In the genomic region with DNA sequence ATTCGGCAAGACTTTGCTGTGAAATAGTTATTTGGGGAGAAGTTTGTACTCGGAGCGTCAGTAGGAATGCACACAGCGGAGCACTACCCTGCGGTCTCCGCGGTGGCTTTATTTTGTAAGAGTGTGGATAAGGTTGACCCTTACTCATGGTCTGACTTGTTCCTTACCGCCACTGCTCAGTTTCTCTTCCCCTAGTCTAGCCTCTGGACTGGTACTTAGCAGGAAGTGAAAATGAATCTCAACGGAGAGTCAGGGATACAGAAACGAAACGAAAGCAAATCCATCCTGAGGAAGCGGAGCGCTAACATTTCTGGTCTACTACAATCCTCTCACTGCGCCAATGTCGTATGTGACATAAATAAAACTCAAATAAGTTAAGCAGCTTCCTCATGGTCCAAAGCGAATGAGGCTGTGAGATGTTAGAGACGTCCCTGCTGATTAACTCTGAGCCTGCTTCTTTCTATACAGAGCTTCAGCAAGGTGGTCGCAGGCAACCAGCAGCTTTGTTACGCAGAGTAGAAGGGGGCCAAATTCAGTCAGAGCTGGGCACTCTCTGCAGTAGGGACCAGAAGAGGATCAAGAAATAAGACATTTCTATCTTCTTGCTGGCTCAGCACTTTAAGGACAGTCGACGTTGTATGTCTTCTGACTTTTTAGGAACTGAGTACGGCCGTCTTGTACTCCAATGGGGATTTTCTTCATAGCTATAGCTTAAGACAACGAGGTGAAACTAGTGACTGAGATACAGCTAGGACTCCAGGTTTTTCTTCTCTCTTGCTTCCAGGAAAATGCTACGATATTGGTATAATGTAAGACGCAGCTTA, we compare ENCODE assay signal across 9 mouse cellular contexts. TPM values are rescaled to one million over a fixed set of nuclear protein-coding genes. Genes with fewer than 3 reads are reported as not detected.
A peak's percentile ranks its signal among the peaks of the same experiment; 100 is the strongest.
DNase-seq lines count a peak whose midpoint lies in the region; ATAC-seq and TF ChIP-seq lines count a peak whose summit lies in the region.
"Had no signal": no experiment of that assay in that cellular context is flagged by ENCODE, and none has a peak within 500 bp of the region (broad histone marks: within the 10 kb centered on the region; RNA-seq: fewer than 3 reads in every experiment).

No protein-coding gene starts in this region.

- 73% methylated on average over 26 of the region's 26 CpGs for WGBS in hindbrain, postnatal 0 days
- 75% methylated on average over 26 of the region's 26 CpGs for WGBS in hindbrain, embryonic 12.5 days
- WGBS in bone marrow, adult 2 months, result 31% methylated on average over 26 of the region's 26 CpGs

- intact Hi-C loops in left cerebral cortex, postnatal 14 days (cut with DNase I), result no loop called here

- no peak overlapping the region for H3K27ac ChIP-seq in hindbrain, postnatal 0 days
- no peak overlapping the region for H3K27ac ChIP-seq in hindbrain, embryonic 12.5 days
- peak overlapping the region; percentile 44; the same call in 1 of the 2 replicates for H3K27ac ChIP-seq in bone marrow, adult 2 months (ENCODE audit: control insufficient read depth, insufficient read depth, low read depth, low read length, poor library complexity)
- H3K27ac ChIP-seq: hindbrain, embryonic 10.5 days had no signal

- no peaks in the 10 kb centered on the region for H3K4me1 ChIP-seq in hindbrain, postnatal 0 days (ENCODE audit: insufficient read depth, low read length)
- no peaks in the 10 kb centered on the region for H3K4me1 ChIP-seq in hindbrain, embryonic 12.5 days
- no peaks in the 10 kb centered on the region for H3K4me1 ChIP-seq in bone marrow, adult 2 months (ENCODE audit: control insufficient read depth, insufficient read depth, low read length)
- H3K4me1 ChIP-seq: hindbrain, embryonic 10.5 days had no signal

- H3K9me3 ChIP-seq in hindbrain, postnatal 0 days (ENCODE audit: low read length), result no peaks in the 10 kb centered on the region
- H3K9me3 ChIP-seq in hindbrain, embryonic 12.5 days (replicated peaks), result no peaks in the 10 kb centered on the region
- H3K9me3 ChIP-seq: hindbrain, embryonic 10.5 days had no signal

- DNase-seq in hindbrain, postnatal 0 days (ENCODE audit: low spot score), result no peak
- peak; percentile 59 for DNase-seq in induced T-regulatory cell, adult 2 months (ENCODE audit: low read depth)
- DNase-seq in lung, postnatal 4 days, result peak; percentile 38 to 44
- no peak for DNase-seq in frontal cortex, postnatal 25 days (ENCODE audit: low spot score in 2 of 2)
- no peak for DNase-seq in gastrocnemius, postnatal 10 days
- no peak for DNase-seq in left cerebral cortex, postnatal 14 days (ENCODE audit: low spot score in 2 of 2)

- peak overlapping the region; percentile 13; the same call in 1 of the 2 replicates for H3K4me2 ChIP-seq in hindbrain, postnatal 0 days (ENCODE audit: low read depth, low read length)
- H3K4me2 ChIP-seq in hindbrain, embryonic 12.5 days (replicated peaks), result no peak overlapping the region

- no peak overlapping the region for H3K4me3 ChIP-seq in hindbrain, postnatal 0 days (ENCODE audit: low read length)
- no peak overlapping the region for H3K4me3 ChIP-seq in hindbrain, embryonic 12.5 days
- H3K4me3 ChIP-seq in bone marrow, adult 2 months (replicated peaks; ENCODE audit: control insufficient read depth, low read depth, low read length), result peak overlapping the region; percentile 25
- H3K4me3 ChIP-seq: hindbrain, embryonic 10.5 days had no signal

- no peaks in the 10 kb centered on the region for H3K27me3 ChIP-seq in hindbrain, postnatal 0 days (ENCODE audit: insufficient read depth, low read length)
- 0 out of 2 replicates have a peak, but pooled peaks cover 9% of the 10 kb centered on the region for H3K27me3 ChIP-seq in hindbrain, embryonic 12.5 days

- no peak for TF ChIP-seq POLR2A in bone marrow, adult 2 months (IDR thresholded peaks at IDR 0.05; ENCODE audit: borderline replicate concordance, control insufficient read depth, low read depth, low read length)

- H3K36me3 ChIP-seq in hindbrain, postnatal 0 days (ENCODE audit: insufficient read depth, low read length), result no peaks in the 10 kb centered on the region
- H3K36me3 ChIP-seq in hindbrain, embryonic 12.5 days, result no peaks in the 10 kb centered on the region
- H3K36me3 ChIP-seq: hindbrain, embryonic 10.5 days had no signal

- ATAC-seq in hindbrain, postnatal 0 days, result no peak
- no peak for ATAC-seq in hindbrain, embryonic 12.5 days (ENCODE audit: low FRiP score)

- TF ChIP-seq CTCF in hindbrain, postnatal 0 days (IDR thresholded peaks at IDR 0.05; ENCODE audit: low read depth), result no peak
- TF ChIP-seq CTCF in bone marrow, adult 2 months (IDR thresholded peaks at IDR 0.05; ENCODE audit: control insufficient read depth, insufficient read depth, low read length), result no peak

- no peak overlapping the region for H3K9ac ChIP-seq in hindbrain, postnatal 0 days (replicated peaks; ENCODE audit: low read length)
- H3K9ac ChIP-seq in hindbrain, embryonic 12.5 days, result no peak overlapping the region

RNA-seq across cellular contexts. Expression of a gene that starts 7.1 kb away (rescaled TPM):
- 2.6 and 8.4 TPM in 2 replicates for total RNA-seq in hindbrain, postnatal 0 days (2014; rRNA removed)
- 2.1 and 2.4 TPM in 2 replicates for polyA plus RNA-seq in hindbrain, postnatal 0 days (2015; fragmentation: Nextera tagmentation; extraction: Ambion mirVana)
- polyA plus RNA-seq in hindbrain, embryonic 12.5 days (2016; fragmentation: Nextera tagmentation; extraction: Ambion mirVana), result 2.0 TPM in 2 replicates
- polyA plus RNA-seq in bone marrow, adult 2 months (2011; ENCODE audit: insufficient read depth, insufficient read length, low replicate concordance, missing spikeins), result 2.2 and 6.2 TPM in 2 replicates
- total RNA-seq in gastrocnemius, postnatal 10 days (2021), result 1 to 10 TPM in 1 of 2 experiments, under 1 TPM in 1; 0.56 to 1.2 TPM
- total RNA-seq in left cerebral cortex, postnatal 14 days (2021), result 1 to 10 TPM; 2.1 to 2.7 TPM

RNA-seq across cellular contexts. Expression of a gene that starts 31.4 kb away (rescaled TPM):
- 234 and 397 TPM in 2 replicates for total RNA-seq in hindbrain, postnatal 0 days (2014; rRNA removed)
- 1.4 and 2.4 TPM in 2 replicates for polyA plus RNA-seq in hindbrain, postnatal 0 days (2015; fragmentation: Nextera tagmentation; extraction: Ambion mirVana)
- polyA plus RNA-seq in hindbrain, embryonic 12.5 days (2016; fragmentation: Nextera tagmentation; extraction: Ambion mirVana), result 8.6 and 14.4 TPM in 2 replicates
- polyA plus RNA-seq in bone marrow, adult 2 months (2011; ENCODE audit: insufficient read depth, insufficient read length, low replicate concordance, missing spikeins), result 71.9 and 132 TPM in 2 replicates
- 100 to 1,000 TPM; 371 to 420 TPM for total RNA-seq in gastrocnemius, postnatal 10 days (2021)
- total RNA-seq in left cerebral cortex, postnatal 14 days (2021), result 100 to 1,000 TPM; 127 to 148 TPM

RNA-seq across cellular contexts. Expression of a gene that starts 32.5 kb away (rescaled TPM):
- 1,585 and 2,263 TPM in 2 replicates for total RNA-seq in hindbrain, postnatal 0 days (2014; rRNA removed)
- 15.7 and 22.9 TPM in 2 replicates for polyA plus RNA-seq in hindbrain, postnatal 0 days (2015; fragmentation: Nextera tagmentation; extraction: Ambion mirVana)
- 39.7 and 58.2 TPM in 2 replicates for polyA plus RNA-seq in hindbrain, embryonic 12.5 days (2016; fragmentation: Nextera tagmentation; extraction: Ambion mirVana)
- polyA plus RNA-seq in bone marrow, adult 2 months (2011; ENCODE audit: insufficient read depth, insufficient read length, low replicate concordance, missing spikeins), result 20.8 and 28.9 TPM in 2 replicates
- 100 to 1,000 TPM; 371 to 396 TPM for total RNA-seq in gastrocnemius, postnatal 10 days (2021)
- total RNA-seq in left cerebral cortex, postnatal 14 days (2021), result 10 to 100 TPM; 56.6 to 91.2 TPM

RNA-seq across cellular contexts. Expression of a gene that starts 37.8 kb away (rescaled TPM):
- 127 and 159 TPM in 2 replicates for total RNA-seq in hindbrain, postnatal 0 days (2014; rRNA removed)
- 10.2 and 10.6 TPM in 2 replicates for polyA plus RNA-seq in hindbrain, postnatal 0 days (2015; fragmentation: Nextera tagmentation; extraction: Ambion mirVana)
- polyA plus RNA-seq in hindbrain, embryonic 12.5 days (2016; fragmentation: Nextera tagmentation; extraction: Ambion mirVana), result 5.0 and 10.9 TPM in 2 replicates
- polyA plus RNA-seq in bone marrow, adult 2 months (2011; ENCODE audit: insufficient read depth, insufficient read length, low replicate concordance, missing spikeins), result 25.3 and 31.8 TPM in 2 replicates
- total RNA-seq in gastrocnemius, postnatal 10 days (2021), result 10 to 100 TPM; 40.0 to 46.5 TPM
- 10 to 100 TPM; 26.2 to 28.6 TPM for total RNA-seq in left cerebral cortex, postnatal 14 days (2021)

RNA-seq across cellular contexts. Expression of a gene that starts 54.4 kb away (rescaled TPM):
- not detected in 2 replicates for total RNA-seq in hindbrain, postnatal 0 days (2014; rRNA removed)
- polyA plus RNA-seq in hindbrain, postnatal 0 days (2015; fragmentation: Nextera tagmentation; extraction: Ambion mirVana), result 0.16 TPM in 1 of 2 replicates, not detected in the other
- 0.71 and 0.91 TPM in 2 replicates for polyA plus RNA-seq in hindbrain, embryonic 12.5 days (2016; fragmentation: Nextera tagmentation; extraction: Ambion mirVana)
- polyA plus RNA-seq in bone marrow, adult 2 months (2011; ENCODE audit: insufficient read depth, insufficient read length, low replicate concordance, missing spikeins), result not detected in 2 replicates
- 1 to 10 TPM in 1 of 2 experiments, under 1 TPM in 1; 0.43 to 1.8 TPM for total RNA-seq in gastrocnemius, postnatal 10 days (2021)
- total RNA-seq in left cerebral cortex, postnatal 14 days (2021), result not detected

Comparison
In these comparisons a context has a peak if more than half of its experiments do, and no peak if none do; other contexts are left out.
1. DNase-seq: peak in induced T-regulatory cell, adult 2 months (single experiment) and lung, postnatal 4 days (2 of 2); none in hindbrain, postnatal 0 days (single experiment), frontal cortex, postnatal 25 days (0 of 2), gastrocnemius, postnatal 10 days (single experiment) and left cerebral cortex, postnatal 14 days (0 of 2).
2. RNA of a gene that starts 32.5 kb away (total RNA-seq): 1,585 to 2,263 TPM in hindbrain, postnatal 0 days and 371 to 396 TPM in gastrocnemius, postnatal 10 days; 56.6 to 91.2 TPM in left cerebral cortex, postnatal 14 days; every median in the first group is over 4 times any median in the second.